Mouse (Mus musculus) hindbrain, embryonic 12.5 days (tissue): ENCODE results near the gene Flrt2. TPM values are rescaled to one million over a fixed set of nuclear protein-coding genes. Genes with fewer than 3 reads are reported as not detected.
"Not testable (repeated sequence)": the region's sequence is repeated elsewhere in the genome, so short reads cannot be mapped to it uniquely, and the experiment has no call there.

Source experiments
- ATAC-seq: fragments of 200-750 bp; cut with Nextera tagmentation; 2 replicates; pipeline ENCODE4 v1.8.0; 2017; ENCODE audit warnings: moderate TSS enrichment; ENCODE audit not compliant: low FRiP score
- H3K27ac ChIP-seq: fragments of 300-500 bp; sonication (generic); 2 replicates; pipeline ENCODE4 v1.5.1; 2016; ENCODE audit warnings: mild to moderate bottlenecking
- H3K27me3 ChIP-seq: fragments of 300-500 bp; sonication (generic); 2 replicates; pipeline ENCODE4 v1.6.1; 2016; ENCODE audit warnings: mild to moderate bottlenecking
- H3K36me3 ChIP-seq: fragments of 300-500 bp; sonication (generic); 2 replicates; pipeline ENCODE4 v1.6.1; 2016; ENCODE audit warnings: mild to moderate bottlenecking
- H3K4me1 ChIP-seq: fragments of 300-500 bp; sonication (generic); 2 replicates; pipeline ENCODE4 v1.6.1; 2016
- H3K4me2 ChIP-seq: fragments of 300-500 bp; sonication (generic); replicated peaks from 2 replicates; pipeline ENCODE4 v1.6.1; 2016; ENCODE audit warnings: mild to moderate bottlenecking
- H3K4me3 ChIP-seq: fragments of 300-500 bp; sonication (generic); 2 replicates; pipeline ENCODE4 v1.5.1; 2016; ENCODE audit warnings: mild to moderate bottlenecking
- H3K9ac ChIP-seq: fragments of 300-500 bp; sonication (generic); 2 replicates; pipeline ENCODE4 v1.6.1; 2016; ENCODE audit warnings: mild to moderate bottlenecking, moderate library complexity
- H3K9me3 ChIP-seq: fragments of 300-500 bp; sonication (generic); replicated peaks from 2 replicates; pipeline ENCODE4 v1.6.1; 2016; ENCODE audit warnings: mild to moderate bottlenecking
- WGBS: fragments of 180-500 bp; shearing (Covaris S2); methylation state at CpG from one replicate; pipeline ENCODE4 v1.1.7; 2016; 5-methylcytosine and 5-hydroxymethylcytosine counted together
- polyA plus RNA-seq: library from polyadenylated mRNA; unstranded; fragments of >200 nt; fragmentation: Nextera tagmentation; extraction: Ambion mirVana; gene quantifications from 2 replicates; pipeline ENCODE4 v1.2.1, GENCODE M21; 2016

Gene Flrt2
- polyA plus RNA-seq = 50.9 and 61.4 TPM in 2 replicates

DNA sequence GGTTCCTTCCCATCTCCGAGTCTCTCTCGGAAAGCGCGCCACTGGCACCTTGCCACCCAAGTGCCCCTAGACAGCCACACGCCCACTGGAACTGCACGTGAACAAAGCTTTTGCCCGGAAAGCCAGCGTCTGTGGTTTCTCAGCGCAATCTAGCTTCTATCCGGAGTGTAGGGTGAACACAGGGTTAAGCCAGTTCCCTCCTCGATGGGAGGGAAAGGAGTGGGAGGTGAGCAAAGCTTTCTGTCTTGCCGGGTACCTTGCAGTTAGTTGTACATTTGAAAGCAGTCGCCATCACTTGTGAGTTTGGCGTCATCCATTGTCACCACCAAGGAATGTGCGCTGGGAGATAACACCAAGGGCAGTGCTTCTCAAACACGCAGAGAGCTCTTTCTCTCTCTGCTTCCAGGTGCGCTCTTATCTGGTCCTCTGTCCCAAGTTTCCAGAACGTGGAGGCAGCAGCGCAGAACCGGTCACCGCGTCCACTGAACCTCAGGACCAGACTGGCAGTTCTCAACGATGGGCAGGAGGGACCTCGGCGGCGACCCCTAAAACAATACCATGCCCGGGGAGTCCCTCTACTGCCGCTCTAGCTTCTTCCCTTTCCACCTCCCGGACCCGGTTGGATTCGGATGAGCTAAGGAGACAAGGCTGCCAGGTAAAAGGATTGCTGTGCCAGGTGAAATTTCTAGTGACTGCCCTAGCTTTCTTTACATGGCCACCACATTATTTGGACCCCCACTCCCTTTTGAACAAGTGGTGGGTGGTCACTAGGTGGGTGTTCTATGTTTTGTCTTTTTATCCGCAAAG, at the start of gene Flrt2:
TSS of gene Flrt2 (plus strand) at position 266 of the 807 bp plus-strand sequence.
- peak within 1 kb of the TSS; percentile 87 for H3K9ac ChIP-seq
- peak within 1 kb of the TSS; percentile 74 for H3K4me2 ChIP-seq
- H3K36me3 ChIP-seq = no peaks in the 10 kb centered on the region
- H3K27ac ChIP-seq = peak within 1 kb of the TSS; percentile 3; the same call in 1 of the 2 replicates
- peaks cover 8% of the 10 kb centered on the region for H3K4me1 ChIP-seq
- ATAC-seq = no peak
- H3K4me3 ChIP-seq = peak within 1 kb of the TSS; percentile 75
- H3K9me3 ChIP-seq = no peaks in the 10 kb centered on the region
- under 1% methylated on average over 32 of the region's 32 CpGs for WGBS
- peaks cover 23% of the 10 kb centered on the region for H3K27me3 ChIP-seq

DNA sequence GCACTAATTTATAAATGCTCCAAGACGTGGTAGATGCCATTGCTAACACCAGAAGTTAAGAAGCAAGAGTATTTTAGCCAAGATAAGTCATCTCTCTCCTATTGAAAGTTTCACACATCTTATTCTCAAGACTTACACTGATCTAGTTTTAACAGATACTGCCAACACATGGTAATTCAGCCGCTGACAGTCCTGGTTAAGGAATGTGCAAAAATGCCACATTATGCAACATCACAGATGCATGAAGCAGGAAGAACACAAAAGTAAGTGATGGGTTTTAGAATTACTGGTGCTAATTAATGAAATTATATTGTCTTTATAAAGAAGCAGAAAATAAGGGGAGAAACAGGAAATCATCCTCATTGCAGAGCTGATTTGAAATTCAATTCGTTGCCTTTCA, 49.8 kb upstream of the Flrt2 start:
- H3K9ac ChIP-seq = no peak overlapping the region
- H3K27me3 ChIP-seq = no peaks in the 10 kb centered on the region
- ATAC-seq = no peak
- H3K4me2 ChIP-seq = no peak overlapping the region
- H3K36me3 ChIP-seq = no peaks in the 10 kb centered on the region
- no peaks in the 10 kb centered on the region for H3K4me1 ChIP-seq
- H3K27ac ChIP-seq = no peak overlapping the region
- WGBS = 54% methylated on average over 3 of the region's 3 CpGs
- no peak overlapping the region for H3K4me3 ChIP-seq
- H3K9me3 ChIP-seq = no peaks in the 10 kb centered on the region

DNA sequence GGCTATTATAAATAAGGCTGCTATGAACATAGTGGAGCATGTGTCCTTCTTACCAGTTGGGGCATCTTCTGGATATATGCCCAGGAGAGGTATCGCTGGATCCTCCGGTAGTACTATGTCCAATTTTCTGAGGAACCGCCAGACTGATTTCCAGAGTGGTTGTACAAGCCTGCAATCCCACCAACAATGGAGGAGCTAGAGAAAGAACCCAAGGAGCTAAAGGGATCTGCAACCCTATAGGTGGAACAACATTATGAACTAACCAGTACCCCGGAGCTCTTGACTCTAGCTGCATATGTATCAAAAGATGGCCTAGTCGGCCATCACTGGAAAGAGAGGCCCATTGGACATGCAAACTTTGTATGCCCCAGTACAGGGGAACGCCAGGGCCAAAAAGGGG, 44.8 kb upstream of the Flrt2 start:
- H3K4me3 ChIP-seq = not testable (repeated sequence)

DNA sequence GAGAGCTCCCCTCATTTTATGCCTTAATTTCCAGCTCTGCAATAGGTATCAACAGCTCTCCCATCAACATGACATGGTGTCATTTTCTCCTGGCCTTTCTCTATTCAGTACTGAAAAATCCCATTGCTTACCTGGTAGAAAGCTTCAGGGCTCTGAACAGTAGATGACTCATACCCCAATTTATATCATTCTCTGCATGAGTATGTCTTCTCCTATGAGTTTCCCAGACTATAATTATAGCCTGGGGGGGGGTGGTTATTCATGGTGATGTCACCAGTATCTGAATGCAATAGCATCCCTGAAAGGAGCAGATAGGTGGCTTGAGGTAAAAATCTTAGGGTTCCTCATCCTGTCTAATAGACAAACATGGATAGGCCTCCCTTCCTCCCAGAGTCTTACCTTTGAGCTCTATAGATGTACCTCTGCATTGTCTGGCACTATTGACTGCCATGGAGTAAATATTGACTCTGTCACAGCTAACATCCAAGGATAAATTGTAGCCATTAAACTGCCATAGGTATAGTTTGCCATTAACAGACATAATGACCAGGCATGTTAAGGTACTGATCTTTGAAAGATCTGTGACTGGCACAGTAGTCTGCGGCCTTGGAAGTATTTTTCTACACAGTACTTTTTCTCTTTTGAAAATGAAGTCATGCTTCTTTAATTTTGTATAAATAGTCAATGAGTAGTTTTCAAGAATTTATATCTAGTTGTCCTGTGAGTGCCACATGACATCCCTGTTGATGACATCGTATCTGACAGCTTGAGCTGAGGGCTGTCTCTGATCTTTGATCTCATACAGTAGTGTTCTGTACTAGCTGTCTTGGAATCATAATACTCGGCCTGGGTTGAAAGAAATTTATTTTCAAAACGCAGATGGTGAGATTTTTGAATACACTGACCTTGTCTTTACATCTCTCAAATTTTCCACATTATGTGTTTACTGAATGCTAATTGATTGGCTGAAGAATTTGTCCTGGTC, 39.6 kb upstream of the Flrt2 start:
- Histone ChIP-seq H3K36me3 (no peaks in the 10 kb centered on the region), H3K27ac (no peak overlapping the region), H3K9ac (no peak overlapping the region), H3K9me3 (no peaks in the 10 kb centered on the region), H3K4me3 (no peak overlapping the region), H3K27me3 (no peaks in the 10 kb centered on the region), H3K4me1 (no peaks in the 10 kb centered on the region), H3K4me2 (no peak overlapping the region)
- 87% methylated on average over 4 of the region's 4 CpGs for WGBS
- no peak for ATAC-seq

More for the DNA sequence above, 44.8 kb upstream of the Flrt2 start:
- H3K27me3 ChIP-seq, ATAC-seq, H3K9me3 ChIP-seq, H3K27ac ChIP-seq, H3K4me2 ChIP-seq, H3K36me3 ChIP-seq, H3K9ac ChIP-seq, H3K4me1 ChIP-seq: not testable (repeated sequence)
- 100% methylated on average over 2 of the region's 6 CpGs for WGBS

DNA sequence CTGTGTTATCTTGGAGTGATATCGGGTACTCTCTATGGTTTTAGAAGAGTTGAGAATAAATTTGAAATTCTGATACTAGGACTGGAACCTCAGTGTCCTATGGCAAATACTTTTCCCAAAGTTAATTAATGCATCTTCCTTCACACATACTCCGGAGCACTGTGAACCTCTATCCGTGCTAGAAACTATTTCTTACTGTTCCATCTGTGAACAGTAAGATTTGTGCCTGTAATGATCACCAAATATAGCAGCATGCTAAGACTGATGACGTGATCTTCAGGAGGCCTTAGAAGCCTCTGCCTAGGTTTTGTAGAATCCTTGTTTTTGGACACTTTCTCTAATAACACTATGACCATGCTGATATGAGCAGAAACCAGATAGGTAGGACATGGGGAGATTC, 35.4 kb upstream of the Flrt2 start:
- H3K9ac ChIP-seq = no peak overlapping the region
- no peaks in the 10 kb centered on the region for H3K36me3 ChIP-seq
- H3K4me2 ChIP-seq = no peak overlapping the region
- WGBS = 88% methylated on average over 4 of the region's 4 CpGs
- H3K4me3 ChIP-seq = no peak overlapping the region
- H3K27me3 ChIP-seq = no peaks in the 10 kb centered on the region
- no peak overlapping the region for H3K27ac ChIP-seq
- ATAC-seq = no peak
- no peaks in the 10 kb centered on the region for H3K9me3 ChIP-seq
- no peaks in the 10 kb centered on the region for H3K4me1 ChIP-seq

DNA sequence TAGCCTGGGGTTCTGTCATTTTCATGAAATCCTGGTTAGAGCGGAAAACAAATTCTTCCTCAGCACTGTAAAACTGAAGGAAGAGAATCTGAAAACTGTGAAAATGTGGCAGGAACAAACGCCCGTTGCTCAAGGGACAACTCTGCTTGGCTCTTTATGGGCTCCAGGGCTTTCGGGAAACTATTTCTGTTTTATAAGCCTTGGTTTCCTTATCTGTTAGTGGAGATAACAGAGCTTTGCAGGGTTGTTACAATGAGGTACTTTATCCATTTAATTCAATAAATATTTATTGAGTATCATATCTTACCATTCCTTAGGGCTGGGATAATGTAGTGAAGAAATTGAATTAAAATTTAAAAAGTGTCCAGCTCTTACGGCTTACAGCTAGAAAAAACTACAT, 24.7 kb upstream of the Flrt2 start:
- no peak for ATAC-seq
- no peaks in the 10 kb centered on the region for H3K4me1 ChIP-seq
- H3K36me3 ChIP-seq = no peaks in the 10 kb centered on the region
- H3K27ac ChIP-seq = no peak overlapping the region
- H3K9ac ChIP-seq = no peak overlapping the region
- H3K4me2 ChIP-seq = no peak overlapping the region
- no peaks in the 10 kb centered on the region for H3K9me3 ChIP-seq
- H3K4me3 ChIP-seq = no peak overlapping the region
- H3K27me3 ChIP-seq = no peaks in the 10 kb centered on the region
- WGBS = 91% methylated on average over 5 of the region's 5 CpGs

DNA sequence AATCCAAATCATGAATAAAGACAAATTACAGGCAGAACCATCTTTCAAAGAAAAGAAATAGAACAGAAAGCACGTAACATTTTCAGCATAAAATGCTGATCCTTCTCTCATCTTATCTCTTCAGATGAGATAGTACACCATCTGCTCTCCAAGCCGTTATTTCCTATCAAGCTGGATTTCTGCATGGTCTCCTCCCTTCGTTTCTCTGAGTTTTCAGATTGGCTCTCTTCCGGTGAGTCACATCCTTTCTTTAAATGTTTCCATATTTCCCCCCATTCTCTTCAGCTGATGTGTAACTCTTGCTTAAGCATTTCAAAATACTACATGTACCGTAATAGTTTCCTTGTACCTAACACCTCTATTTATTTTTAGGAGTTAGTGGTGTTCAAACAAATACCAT, 16.3 kb upstream of the Flrt2 start:
- no peaks in the 10 kb centered on the region for H3K27me3 ChIP-seq
- H3K4me1 ChIP-seq = no peaks in the 10 kb centered on the region
- no peaks in the 10 kb centered on the region for H3K36me3 ChIP-seq
- no peak overlapping the region for H3K27ac ChIP-seq
- H3K4me3 ChIP-seq = no peak overlapping the region
- no peak overlapping the region for H3K9ac ChIP-seq
- WGBS = 81% methylated on average over 5 of the region's 5 CpGs
- no peaks in the 10 kb centered on the region for H3K9me3 ChIP-seq
- no peak overlapping the region for H3K4me2 ChIP-seq
- no peak for ATAC-seq

DNA sequence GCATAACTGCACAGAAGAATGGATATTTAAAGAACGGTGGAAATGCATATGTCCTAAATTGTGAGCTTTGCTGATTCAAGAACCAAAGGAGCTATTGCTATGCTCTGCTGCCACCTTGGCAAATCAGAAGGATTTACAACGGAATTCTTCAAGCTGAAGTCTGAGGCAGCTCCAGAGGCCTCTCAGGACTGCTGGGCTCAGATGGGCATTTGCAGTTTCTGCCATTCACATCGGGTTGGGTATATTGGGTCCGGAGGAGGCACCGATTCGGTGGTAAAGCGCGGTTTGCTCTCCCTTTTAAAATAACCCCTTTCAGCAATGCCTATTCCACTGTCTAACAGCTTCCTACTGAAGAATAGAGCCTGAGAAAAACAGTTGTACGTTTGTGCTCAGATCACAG, 1.2 kb upstream of the Flrt2 start:
- Histone ChIP-seq H3K4me3 (no peak overlapping the region), H3K9me3 (no peaks in the 10 kb centered on the region), H3K27me3 (peaks cover 23% of the 10 kb centered on the region), H3K9ac (no peak overlapping the region), H3K4me2 (peak overlapping the region; percentile 74), H3K4me1 (peaks cover 4% of the 10 kb centered on the region), H3K36me3 (no peaks in the 10 kb centered on the region), H3K27ac (no peak overlapping the region; the same call in 1 of the 2 replicates)
- WGBS = 5% methylated on average over 9 of the region's 9 CpGs
- no peak for ATAC-seq

DNA sequence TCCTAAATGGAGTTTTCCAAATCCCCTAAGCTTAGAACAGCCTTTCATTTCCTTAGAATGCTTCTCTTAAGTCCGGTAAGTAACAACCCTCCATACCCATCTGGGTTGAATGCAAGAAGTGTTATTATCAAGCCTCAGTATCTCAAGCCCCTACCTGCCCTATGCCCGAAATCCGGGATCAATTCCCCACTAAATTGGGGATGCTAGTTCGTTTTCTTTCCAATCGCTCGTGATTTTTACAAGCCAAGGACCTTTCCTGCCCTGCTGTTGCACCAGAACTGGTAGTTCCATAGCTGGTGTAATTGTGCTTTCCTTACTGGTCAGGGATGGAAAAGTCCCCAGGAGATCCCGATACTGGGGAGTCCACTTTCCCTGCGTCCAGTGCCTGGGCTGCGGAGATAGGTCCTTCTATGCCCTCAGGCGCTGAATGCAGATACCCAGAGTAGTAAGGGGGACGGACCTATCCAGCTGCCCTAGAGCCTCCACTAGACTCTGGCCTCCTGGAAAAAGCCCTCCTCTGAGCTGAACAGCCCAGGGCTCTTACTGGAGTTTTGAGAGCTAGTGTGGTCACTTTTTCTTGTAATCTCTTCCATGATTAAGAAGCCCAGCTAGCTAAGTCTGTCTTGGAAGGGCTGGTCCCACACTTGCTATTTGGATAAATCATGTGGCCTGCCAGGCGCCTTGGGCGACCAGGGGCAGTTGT, 1.1 kb downstream of the Flrt2 start:
- peaks cover 23% of the 10 kb centered on the region for H3K27me3 ChIP-seq
- H3K27ac ChIP-seq = 0 out of 2 replicates have a peak overlapping the region, but pooled peaks have one; percentile 7
- H3K9me3 ChIP-seq = no peaks in the 10 kb centered on the region
- H3K4me3 ChIP-seq = peak overlapping the region; percentile 75
- H3K4me2 ChIP-seq = peak overlapping the region; percentile 74
- 2% methylated on average over 13 of the region's 13 CpGs for WGBS
- no peak for ATAC-seq
- H3K36me3 ChIP-seq = no peaks in the 10 kb centered on the region
- peak overlapping the region; percentile 87 for H3K9ac ChIP-seq
- peaks cover 12% of the 10 kb centered on the region for H3K4me1 ChIP-seq

DNA sequence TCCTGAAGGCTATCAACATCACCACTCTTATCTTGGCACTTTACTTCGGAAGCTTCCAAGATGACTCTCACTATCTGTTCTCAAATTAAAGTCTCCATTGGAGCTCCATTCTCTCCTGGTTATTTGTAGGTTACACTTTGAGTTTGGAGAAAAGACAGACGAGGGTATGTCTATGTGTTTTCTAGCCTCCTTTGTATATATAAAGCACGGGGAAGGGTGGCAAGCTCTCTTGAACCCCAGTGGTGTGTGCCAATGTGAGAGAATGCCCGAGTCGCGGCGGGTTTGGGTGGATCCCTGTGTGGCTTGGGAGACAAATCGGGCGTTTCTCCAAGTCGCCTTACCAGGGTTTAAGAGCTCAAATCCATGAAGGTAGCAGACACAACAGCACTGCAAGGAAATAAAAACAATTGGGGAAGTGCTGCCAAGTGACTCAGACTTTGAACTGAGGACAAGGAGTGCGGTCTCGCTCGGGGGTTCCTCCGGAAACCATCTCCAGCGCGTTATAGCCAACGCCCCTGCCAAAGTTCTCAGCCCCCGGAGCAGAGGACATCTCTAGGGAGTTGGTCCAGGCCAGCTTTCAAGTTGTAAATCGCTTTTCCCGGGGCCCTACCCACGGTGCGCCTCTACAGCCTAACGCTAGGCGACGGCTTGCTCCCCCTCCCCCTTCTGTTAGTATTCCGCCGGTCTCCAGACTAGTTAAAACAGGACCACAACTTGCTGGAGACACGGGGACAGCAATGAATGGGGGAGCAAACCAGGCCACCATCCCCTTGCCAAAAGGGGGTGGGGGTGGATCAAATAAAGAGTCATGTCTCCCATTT, 1.8 kb downstream of the Flrt2 start:
- under 1% methylated on average over 28 of the region's 28 CpGs for WGBS
- H3K36me3 ChIP-seq = no peaks in the 10 kb centered on the region
- peak overlapping the region; percentile 87 for H3K9ac ChIP-seq
- H3K27ac ChIP-seq = peak overlapping the region; percentile 40; the same call in 1 of the 2 replicates
- no peak for ATAC-seq
- H3K4me1 ChIP-seq = peaks cover 15% of the 10 kb centered on the region
- H3K4me3 ChIP-seq = peak overlapping the region; percentile 75
- H3K4me2 ChIP-seq = peak overlapping the region; percentile 74
- no peaks in the 10 kb centered on the region for H3K9me3 ChIP-seq
- peaks cover 23% of the 10 kb centered on the region for H3K27me3 ChIP-seq

DNA sequence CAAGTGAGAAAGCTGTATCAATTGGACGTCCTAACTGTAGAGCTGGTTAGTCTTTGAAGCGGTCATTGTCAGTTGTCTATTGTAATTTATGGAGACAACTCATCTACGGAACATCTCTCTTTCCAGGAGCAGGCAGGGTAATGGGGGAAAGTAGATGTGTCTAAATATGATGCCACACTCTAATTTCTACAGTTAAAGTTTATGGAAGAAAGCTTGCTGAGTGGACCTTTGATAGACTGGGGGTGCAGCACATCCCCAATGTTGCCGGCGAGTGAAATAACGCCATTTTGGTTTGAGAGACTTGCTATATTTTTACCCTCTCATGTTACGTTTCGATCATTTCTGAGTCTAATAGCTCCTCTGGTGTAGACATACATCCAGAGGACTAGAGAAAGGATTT, 2.5 kb downstream of the Flrt2 start:
- no peaks in the 10 kb centered on the region for H3K36me3 ChIP-seq
- H3K27me3 ChIP-seq = peaks cover 23% of the 10 kb centered on the region
- peak overlapping the region; percentile 75 for H3K4me3 ChIP-seq
- WGBS = 0% methylated on average over 8 of the region's 8 CpGs
- H3K4me1 ChIP-seq = peaks cover 15% of the 10 kb centered on the region
- peak overlapping the region; percentile 74 for H3K4me2 ChIP-seq
- no peaks in the 10 kb centered on the region for H3K9me3 ChIP-seq
- ATAC-seq = no peak
- H3K9ac ChIP-seq = peak overlapping the region; percentile 87
- peak overlapping the region; percentile 3 for H3K27ac ChIP-seq
